Mouse (Mus musculus) midbrain, embryonic 16.5 days (tissue): ENCODE results near the gene Rasd1. TPM values are rescaled to one million over a fixed set of nuclear protein-coding genes. Genes with fewer than 3 reads are reported as not detected.
"Not testable (repeated sequence)": the region's sequence is repeated elsewhere in the genome, so short reads cannot be mapped to it uniquely, and the experiment has no call there.

ENCODE experiments used
- ATAC-seq: fragments of 200-750 bp; cut with Nextera tagmentation; 2 replicates; pipeline ENCODE4 v1.8.0; 2017; ENCODE audit warnings: moderate TSS enrichment
- H3K27ac ChIP-seq: fragments of 300-500 bp; sonication (generic); 2 replicates; pipeline ENCODE4 v1.5.1; 2014; ENCODE audit warnings: mild to moderate bottlenecking, low read length, mixed read lengths
- H3K27me3 ChIP-seq: fragments of 300-500 bp; sonication (generic); 2 replicates; pipeline ENCODE4 v1.6.1; 2014; ENCODE audit warnings: low read depth, low read length, mixed read lengths; ENCODE audit not compliant: control insufficient read depth, insufficient read depth
- H3K36me3 ChIP-seq: fragments of 300-500 bp; sonication (generic); 2 replicates; pipeline ENCODE4 v1.6.1; 2014; ENCODE audit warnings: mild to moderate bottlenecking, low read length, moderate library complexity, mixed read lengths; ENCODE audit not compliant: control insufficient read depth, insufficient read depth
- H3K4me1 ChIP-seq: fragments of 300-500 bp; sonication (generic); 2 replicates; pipeline ENCODE4 v1.6.1; 2014; ENCODE audit warnings: mild to moderate bottlenecking, low read length, mixed read lengths; ENCODE audit not compliant: control insufficient read depth, insufficient read depth
- H3K4me2 ChIP-seq: fragments of 300-500 bp; sonication (generic); 2 replicates; pipeline ENCODE4 v1.6.1; 2014; ENCODE audit warnings: mild to moderate bottlenecking, low read length, mixed read lengths
- H3K4me3 ChIP-seq: fragments of 300-500 bp; sonication (generic); 2 replicates; pipeline ENCODE4 v1.5.1; 2014; ENCODE audit warnings: low read depth, mild to moderate bottlenecking, low read length, moderate library complexity, mixed read lengths
- H3K9ac ChIP-seq: fragments of 300-500 bp; sonication (generic); 2 replicates; pipeline ENCODE4 v1.6.1; 2014; ENCODE audit warnings: low read depth, low read length, mixed read lengths
- H3K9me3 ChIP-seq: fragments of 300-500 bp; sonication (generic); replicated peaks from 2 replicates; pipeline ENCODE4 v1.6.1; 2014; ENCODE audit warnings: mild to moderate bottlenecking, low read length, mixed read lengths; ENCODE audit not compliant: control insufficient read depth, poor library complexity, severe bottlenecking
- WGBS: fragments of 180-500 bp; shearing (Covaris S2); extraction: QIAGEN DNeasy Blood & Tissue Kit; methylation state at CpG from one replicate; pipeline ENCODE4 v1.1.7; 2014; 5-methylcytosine and 5-hydroxymethylcytosine counted together
- polyA plus RNA-seq: library from polyadenylated mRNA; unstranded; fragments of >200 nt; fragmentation: Nextera tagmentation; extraction: Ambion mirVana; gene quantifications from 2 replicates; pipeline ENCODE4 v1.2.1, GENCODE M21; 2015

Gene Rasd1
- polyA plus RNA-seq, 1 experiment from 2014 or later: 2.5 TPM

DNA sequence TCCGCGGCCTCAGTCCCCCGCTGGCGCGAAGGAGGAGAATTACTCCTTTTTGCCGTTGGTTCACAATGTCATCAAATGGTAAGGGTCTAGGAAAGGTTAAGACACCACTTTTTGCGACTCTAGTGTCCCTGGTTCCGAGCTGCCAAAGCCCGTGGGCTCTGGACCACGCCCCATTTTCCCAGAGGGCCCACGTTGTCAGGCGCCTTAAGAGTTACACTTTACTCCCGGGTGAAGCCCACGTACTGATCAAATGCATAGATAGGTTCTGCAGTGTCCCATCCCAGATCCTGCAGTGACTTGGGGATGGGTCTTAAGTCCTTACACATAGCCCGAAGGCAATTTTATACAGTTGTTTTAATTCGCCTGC, 16.4 kb downstream of the Rasd1 start:
- peaks cover 18% of the 10 kb centered on the region for H3K4me1 ChIP-seq
- peak overlapping the region; percentile 88 for H3K27ac ChIP-seq
- H3K36me3 ChIP-seq: no peaks in the 10 kb centered on the region
- H3K9me3 ChIP-seq: no peaks in the 10 kb centered on the region
- 3% methylated on average over 16 of the region's 16 CpGs for WGBS
- peak overlapping the region; percentile 98 for H3K9ac ChIP-seq
- H3K4me2 ChIP-seq: peak overlapping the region; percentile 91
- H3K4me3 ChIP-seq: peak overlapping the region; percentile 93
- no peaks in the 10 kb centered on the region for H3K27me3 ChIP-seq
- peak; percentile 68 for ATAC-seq

DNA sequence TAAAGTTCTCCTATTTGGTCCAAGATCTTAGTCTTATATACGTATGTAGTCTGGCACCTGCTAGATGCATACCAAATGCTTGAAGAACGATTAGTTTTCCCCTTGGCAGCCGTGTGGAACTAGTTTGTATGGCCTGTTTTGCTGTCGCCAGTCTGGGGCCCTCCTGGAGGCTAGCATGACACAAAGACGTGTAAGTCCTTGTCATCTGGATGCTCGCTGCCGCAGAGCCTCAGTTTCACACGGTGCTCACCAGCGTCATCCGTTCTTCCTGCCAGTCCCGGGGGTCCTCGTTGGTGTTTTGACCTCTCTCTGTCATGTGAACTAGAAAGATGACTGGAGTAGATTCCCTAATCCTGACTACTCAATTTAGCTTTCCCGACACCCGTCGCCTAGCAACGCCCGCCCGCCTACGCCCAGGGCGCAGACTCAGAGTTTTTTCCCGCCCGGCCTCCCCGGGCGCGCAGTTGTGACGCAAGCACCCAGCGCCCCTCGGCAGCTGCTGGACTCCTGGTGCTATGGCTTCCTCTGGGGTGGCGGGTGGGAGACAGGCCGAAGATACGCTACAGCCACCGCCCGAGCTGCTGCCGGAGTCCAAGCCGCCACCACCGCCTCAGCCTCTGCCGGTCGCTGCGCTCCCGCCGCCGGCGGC, 16.9 kb downstream of the Rasd1 start, which contains the start of gene Med9:
TSS of gene Med9 (plus strand) at position 455 of the 649 bp plus-strand sequence.
- peak within 1 kb of the TSS; percentile 98 for H3K9ac ChIP-seq
- no peaks in the 10 kb centered on the region for H3K27me3 ChIP-seq
- peaks cover 17% of the 10 kb centered on the region for H3K4me1 ChIP-seq
- H3K9me3 ChIP-seq: no peaks in the 10 kb centered on the region
- peak within 1 kb of the TSS; percentile 88 for H3K27ac ChIP-seq
- peak within 1 kb of the TSS; percentile 93 for H3K4me3 ChIP-seq
- ATAC-seq: peak; percentile 96
- H3K4me2 ChIP-seq: peak within 1 kb of the TSS; percentile 91
- WGBS: under 1% methylated on average over 43 of the region's 43 CpGs
- no peaks in the 10 kb centered on the region for H3K36me3 ChIP-seq

DNA sequence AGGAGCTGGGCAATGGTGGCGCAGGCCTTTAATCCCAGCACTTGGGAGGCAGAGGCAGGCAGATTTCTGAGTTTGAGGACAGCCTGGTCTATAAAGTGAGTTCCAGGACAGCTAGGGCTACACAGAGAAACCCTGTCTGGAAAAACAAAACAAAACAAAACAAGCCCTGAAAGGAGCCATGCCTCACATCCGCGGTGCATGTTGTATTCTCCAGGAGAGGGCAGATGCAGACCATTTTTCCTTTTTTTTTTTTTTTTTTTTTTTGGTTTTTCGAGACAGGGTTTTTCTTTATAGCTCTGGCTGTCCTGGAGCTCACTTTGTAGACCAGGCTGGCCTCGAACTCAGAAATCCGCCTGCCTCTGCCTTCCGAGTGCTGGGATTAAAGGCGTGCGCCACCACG, 19.9 kb downstream of the Rasd1 start:
- H3K9ac ChIP-seq, H3K4me2 ChIP-seq, H3K4me3 ChIP-seq, H3K27ac ChIP-seq, H3K27me3 ChIP-seq, H3K9me3 ChIP-seq, H3K36me3 ChIP-seq, ATAC-seq: not testable (repeated sequence)
- 90% methylated on average over 9 of the region's 10 CpGs for WGBS
- peaks cover 16% of the 10 kb centered on the region for H3K4me1 ChIP-seq

DNA sequence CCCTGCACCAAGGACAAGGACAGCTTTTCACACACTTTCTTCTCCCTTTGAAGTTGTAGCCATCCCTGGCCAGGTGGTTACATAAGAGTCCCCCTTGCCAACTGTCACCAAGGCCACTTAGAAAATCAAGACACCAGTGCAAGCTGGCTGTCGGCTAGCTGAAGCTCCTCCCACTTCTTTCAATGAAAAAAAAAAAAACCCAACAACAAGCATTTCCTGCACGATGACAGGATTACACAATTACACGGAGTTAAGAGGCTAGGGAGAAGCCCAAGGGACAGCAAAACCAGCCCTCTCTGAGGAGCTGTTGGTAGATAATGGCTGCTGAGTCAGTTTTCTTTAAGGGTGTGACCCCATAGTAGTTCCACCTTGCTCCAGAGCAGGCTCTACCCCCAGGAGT, 23.4 kb downstream of the Rasd1 start:
- ATAC-seq: no peak
- Histone ChIP-seq H3K36me3 (no peaks in the 10 kb centered on the region), H3K4me1 (no peaks in the 10 kb centered on the region), H3K4me2 (no peak overlapping the region), H3K4me3 (no peak overlapping the region), H3K9ac (no peak overlapping the region), H3K27me3 (no peaks in the 10 kb centered on the region), H3K27ac (no peak overlapping the region), H3K9me3 (no peaks in the 10 kb centered on the region)
- WGBS: 14% methylated on average over 3 of the region's 3 CpGs

DNA sequence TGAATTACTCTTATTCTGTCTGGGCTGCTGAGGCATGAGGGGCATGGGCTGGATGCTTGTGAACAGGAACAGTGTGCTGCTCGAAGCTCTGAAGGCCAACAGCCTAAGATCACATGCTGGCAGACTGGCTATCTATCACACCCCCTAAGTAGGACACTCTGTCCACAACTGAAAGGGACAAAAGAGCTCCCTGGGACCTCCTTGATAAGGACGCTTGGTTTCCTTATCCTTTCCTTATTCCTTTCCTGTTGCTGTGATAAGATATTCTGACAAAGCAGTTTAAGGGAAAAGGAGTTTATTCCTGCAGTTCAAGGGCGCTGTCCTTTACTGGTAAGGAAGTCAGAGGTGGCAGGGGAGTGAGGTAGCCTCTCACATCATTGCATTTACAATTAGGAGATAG, 24.1 kb downstream of the Rasd1 start:
- no peak for ATAC-seq
- H3K4me2 ChIP-seq: no peak overlapping the region
- no peaks in the 10 kb centered on the region for H3K9me3 ChIP-seq
- no peaks in the 10 kb centered on the region for H3K36me3 ChIP-seq
- no peak overlapping the region for H3K4me3 ChIP-seq
- H3K4me1 ChIP-seq: no peaks in the 10 kb centered on the region
- no peak overlapping the region for H3K9ac ChIP-seq
- no peak overlapping the region for H3K27ac ChIP-seq
- WGBS: 74% methylated on average over 3 of the region's 3 CpGs
- no peaks in the 10 kb centered on the region for H3K27me3 ChIP-seq

DNA sequence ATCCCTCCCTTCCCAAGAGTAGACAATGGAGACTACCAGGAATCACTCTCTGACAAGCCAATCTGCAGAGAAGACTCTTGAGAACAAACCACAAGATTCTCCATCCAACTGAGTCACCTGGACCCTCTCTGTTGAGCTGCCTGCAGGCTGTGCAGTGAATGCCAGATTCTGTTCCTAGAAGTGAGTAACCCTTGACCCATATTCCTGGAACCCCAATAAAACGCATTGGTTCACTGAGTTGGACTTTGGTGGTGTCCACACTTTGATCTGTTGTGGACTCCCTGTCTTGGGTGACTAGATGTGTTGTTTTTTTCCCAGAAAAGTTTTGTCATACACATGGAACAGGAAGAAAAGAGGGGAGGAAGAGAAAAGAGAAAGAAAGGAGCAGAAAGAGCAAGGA, 24.9 kb downstream of the Rasd1 start:
- Histone ChIP-seq H3K27me3 (no peaks in the 10 kb centered on the region), H3K4me3 (no peak overlapping the region), H3K9ac (no peak overlapping the region), H3K4me2 (no peak overlapping the region), H3K27ac (no peak overlapping the region), H3K4me1 (no peaks in the 10 kb centered on the region), H3K36me3 (no peaks in the 10 kb centered on the region), H3K9me3 (no peaks in the 10 kb centered on the region)
- WGBS: 86% methylated on average over 1 of the region's 1 CpGs
- ATAC-seq: no peak

DNA sequence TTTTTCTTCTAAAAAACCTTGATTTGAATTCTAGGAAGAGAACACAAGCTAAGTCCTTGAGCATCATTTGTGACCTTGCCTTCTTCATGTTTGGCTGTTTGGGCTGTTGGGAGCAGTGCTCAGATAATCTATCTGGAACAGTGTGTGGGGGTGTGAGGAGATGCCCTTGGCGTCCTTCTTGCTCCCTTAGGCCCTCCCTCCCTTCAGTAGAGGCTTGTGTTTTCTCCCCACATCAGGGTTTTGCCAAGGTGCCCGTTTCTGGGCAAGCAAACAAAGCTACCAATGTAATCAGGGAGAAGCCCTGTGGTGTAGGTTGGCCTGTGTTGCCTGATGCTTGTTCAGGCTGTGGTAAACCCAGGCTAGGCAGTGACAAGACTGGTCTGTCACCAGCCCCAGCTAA, 27.1 kb downstream of the Rasd1 start:
- no peaks in the 10 kb centered on the region for H3K27me3 ChIP-seq
- H3K4me1 ChIP-seq: peaks cover 4% of the 10 kb centered on the region; the same call in 1 of the 2 replicates
- H3K4me3 ChIP-seq: no peak overlapping the region
- ATAC-seq: no peak
- WGBS: 35% methylated on average over 2 of the region's 2 CpGs
- H3K36me3 ChIP-seq: no peaks in the 10 kb centered on the region
- no peak overlapping the region for H3K4me2 ChIP-seq
- H3K9ac ChIP-seq: no peak overlapping the region
- H3K9me3 ChIP-seq: no peaks in the 10 kb centered on the region
- no peak overlapping the region for H3K27ac ChIP-seq

DNA sequence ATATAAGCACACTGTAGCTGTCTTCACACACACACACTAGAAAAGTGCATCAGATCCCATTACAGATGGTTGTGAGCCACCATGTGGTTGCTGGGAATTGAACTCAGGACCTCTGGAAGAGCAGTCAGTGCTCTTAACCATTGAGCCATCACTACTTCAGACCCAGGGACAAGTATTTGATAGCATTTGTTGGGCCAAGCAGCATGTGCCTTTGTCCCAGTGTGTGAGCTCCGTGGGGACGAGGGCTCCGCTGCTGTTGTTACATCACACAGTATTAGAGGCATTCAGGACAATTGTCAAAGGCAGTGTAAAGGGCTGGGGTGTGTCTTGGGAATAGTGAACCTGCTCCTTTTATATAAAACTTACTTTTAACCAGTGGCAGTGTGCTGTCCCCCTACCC, 27.7 kb downstream of the Rasd1 start:
- 77% methylated on average over 3 of the region's 3 CpGs for WGBS
- Histone ChIP-seq H3K4me3 (no peak overlapping the region), H3K36me3 (no peaks in the 10 kb centered on the region), H3K9ac (no peak overlapping the region), H3K27me3 (no peaks in the 10 kb centered on the region), H3K9me3 (no peaks in the 10 kb centered on the region), H3K4me1 (peaks cover 4% of the 10 kb centered on the region; the same call in 1 of the 2 replicates), H3K27ac (no peak overlapping the region), H3K4me2 (no peak overlapping the region)
- no peak for ATAC-seq

DNA sequence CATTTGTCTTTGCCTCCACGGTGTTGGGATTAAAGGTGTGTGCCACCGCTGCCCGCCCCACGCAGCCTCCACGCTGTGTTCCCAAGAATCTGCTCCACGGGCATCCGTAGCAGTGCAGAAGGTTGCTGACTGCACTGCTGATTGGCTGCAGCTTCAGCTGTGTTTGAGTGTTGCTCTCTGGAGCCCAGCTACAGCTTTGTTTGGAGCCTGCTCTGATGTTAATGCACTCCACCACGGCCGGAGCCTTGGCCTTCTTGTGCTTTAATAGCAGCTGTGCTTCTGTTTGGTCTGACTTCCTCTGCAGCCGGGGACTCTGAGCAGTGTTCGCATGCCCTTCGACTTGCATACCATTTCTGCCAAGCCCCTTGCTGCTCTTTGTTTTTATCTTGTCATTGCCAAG, 30.8 kb downstream of the Rasd1 start:
- H3K9ac ChIP-seq: peak overlapping the region; percentile 38; the same call in 1 of the 2 replicates
- peak; percentile 58; the same call in 1 of the 2 replicates for ATAC-seq
- no peaks in the 10 kb centered on the region for H3K9me3 ChIP-seq
- no peak overlapping the region for H3K4me3 ChIP-seq
- no peaks in the 10 kb centered on the region for H3K36me3 ChIP-seq
- 0 out of 2 replicates have a peak overlapping the region, but pooled peaks have one; percentile 25 for H3K4me2 ChIP-seq
- H3K27ac ChIP-seq: peak overlapping the region; percentile 67
- H3K4me1 ChIP-seq: peaks cover 4% of the 10 kb centered on the region; the same call in 1 of the 2 replicates
- 30% methylated on average over 12 of the region's 12 CpGs for WGBS
- no peaks in the 10 kb centered on the region for H3K27me3 ChIP-seq
